Mouse (Mus musculus): ENCODE measurements at regions not wholly inside any gene's neighbourhood (a gene's known extent, or its start where the extent isn't known, plus 50 kb on each side); places are given as distances from the start of the nearest gene placed in this dataset.

- no peak for DNase-seq
Observed at GRCm38 (mm10) chr10:17431068-17431467, 291.9 kb upstream of the Cited2 start.

DNA sequence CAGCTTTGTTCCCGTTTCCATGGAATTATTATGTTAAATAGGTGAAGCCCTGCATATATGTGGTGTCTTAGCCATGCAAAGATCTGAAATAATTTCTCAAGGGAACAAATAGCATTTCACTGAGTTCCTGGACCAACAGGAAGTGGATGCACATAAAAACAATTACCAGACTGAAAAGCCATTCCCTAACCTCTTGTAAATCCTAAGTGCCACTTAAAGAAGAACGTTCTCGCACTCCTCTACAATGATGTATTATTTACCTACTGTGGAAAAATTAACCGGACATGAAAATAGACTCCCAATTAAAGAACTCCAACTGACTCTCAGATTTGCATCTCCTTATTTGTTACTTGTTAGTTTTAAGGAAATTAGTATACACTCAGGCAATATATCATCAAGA lies 288.9 kb upstream of the Cited2 start:
- no peak for DNase-seq

- peak; percentile 7 for DNase-seq
Observed at GRCm38 (mm10) chr10:17450240-17450639, 272.8 kb upstream of the Cited2 start.

GRCm38 (mm10) chr10:17470880-17471279 lies 252.1 kb upstream of the Cited2 start:
- DNase-seq, result no peak

DNA sequence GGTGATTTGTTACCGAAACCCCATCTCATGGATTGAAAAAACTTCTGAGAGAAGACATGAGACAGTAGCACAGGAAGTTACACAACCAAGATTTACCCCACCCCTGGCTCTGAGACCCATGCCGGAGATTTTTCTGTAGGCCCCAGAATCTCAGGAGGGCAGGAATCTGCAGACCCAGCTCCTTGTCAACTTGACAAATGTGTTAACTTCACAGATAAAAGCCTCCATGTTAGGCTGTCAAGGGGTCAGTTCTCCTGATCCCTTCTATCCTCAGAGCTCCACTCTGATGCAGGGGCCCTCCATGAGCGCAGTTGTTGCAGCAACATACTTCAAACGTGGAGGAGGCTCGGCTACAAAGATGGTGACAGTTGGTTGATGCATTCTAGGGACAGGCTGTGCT lies 250.5 kb upstream of the Cited2 start:
- DNase-seq, result no peak

- no peak for DNase-seq
Observed at GRCm38 (mm10) chr10:17475976-17476375, 247.0 kb upstream of the Cited2 start.

DNA sequence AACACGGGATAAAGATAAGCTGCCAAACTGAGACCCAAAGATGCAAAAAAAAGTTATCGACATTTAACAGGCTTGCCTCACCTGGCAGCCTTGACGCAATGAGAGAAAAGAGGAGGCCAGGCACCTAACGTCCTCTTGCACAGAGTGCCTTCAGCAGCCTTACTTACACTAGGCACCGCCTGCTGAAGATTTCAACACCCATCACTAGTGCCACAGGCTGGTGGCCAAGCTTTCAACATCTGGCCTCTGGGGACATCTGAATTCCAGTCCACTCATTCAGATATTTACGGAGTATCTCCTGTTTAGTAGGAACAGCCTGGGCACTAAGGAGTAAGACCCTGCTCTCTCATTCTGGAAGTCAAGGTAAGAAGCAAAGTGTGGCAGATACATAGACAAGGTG lies 246.3 kb upstream of the Cited2 start:
- no peak for DNase-seq

- no peak for DNase-seq
Observed at GRCm38 (mm10) chr10:17478761-17479632, 244.0 kb upstream of the Cited2 start.

DNA sequence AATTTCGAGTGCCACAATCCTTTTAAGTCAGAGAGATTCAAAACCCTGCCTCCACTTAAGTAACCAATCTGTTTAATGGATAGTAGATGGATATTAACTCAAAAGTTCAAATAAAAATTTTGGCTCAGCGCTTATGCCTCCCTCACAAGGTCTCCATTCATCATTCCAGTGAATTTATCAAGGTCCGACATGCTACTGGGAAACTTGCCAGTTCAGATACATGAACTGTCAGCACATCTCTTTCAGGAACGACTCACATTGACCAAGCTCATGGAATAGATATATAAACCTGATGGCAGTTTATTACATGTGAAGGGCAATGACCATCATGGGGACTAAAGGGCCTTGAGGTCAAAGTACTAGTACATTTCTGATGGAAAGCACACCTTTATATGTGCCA lies 240.3 kb upstream of the Cited2 start:
- DNase-seq, result no peak

DNA sequence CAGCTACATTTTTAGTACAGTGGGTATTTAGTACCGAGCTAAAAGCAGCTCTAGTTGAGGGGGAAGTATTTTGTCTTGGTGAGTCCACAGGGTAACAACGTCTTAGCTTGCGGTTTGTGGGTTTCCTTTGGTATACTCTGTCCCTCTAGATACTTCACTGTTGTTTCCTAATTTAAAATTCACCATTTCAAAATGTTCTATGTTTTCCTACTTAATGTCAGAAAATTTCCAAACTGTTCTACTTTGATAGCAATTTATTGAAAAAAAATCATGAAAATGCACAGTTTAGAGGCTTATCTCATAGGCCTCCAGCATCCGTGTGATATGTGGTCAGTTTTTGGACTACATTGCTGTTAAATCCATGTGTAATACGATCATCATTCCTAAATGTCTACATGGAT lies 238.0 kb upstream of the Cited2 start:
- no peak for DNase-seq

- no peak for DNase-seq
Observed at GRCm38 (mm10) chr10:17485515-17485914, 237.5 kb upstream of the Cited2 start.

GRCm38 (mm10) chr10:17486011-17486410 lies 237.0 kb upstream of the Cited2 start:
- no peak for DNase-seq

- no peak for DNase-seq
Observed at GRCm38 (mm10) chr10:17487460-17487859, 235.6 kb upstream of the Cited2 start.

GRCm38 (mm10) chr10:17491611-17492305 lies 231.3 kb upstream of the Cited2 start:
- DNase-seq, result no peak

GRCm38 (mm10) chr10:17493137-17493536 lies 229.9 kb upstream of the Cited2 start:
- DNase-seq, result no peak

DNA sequence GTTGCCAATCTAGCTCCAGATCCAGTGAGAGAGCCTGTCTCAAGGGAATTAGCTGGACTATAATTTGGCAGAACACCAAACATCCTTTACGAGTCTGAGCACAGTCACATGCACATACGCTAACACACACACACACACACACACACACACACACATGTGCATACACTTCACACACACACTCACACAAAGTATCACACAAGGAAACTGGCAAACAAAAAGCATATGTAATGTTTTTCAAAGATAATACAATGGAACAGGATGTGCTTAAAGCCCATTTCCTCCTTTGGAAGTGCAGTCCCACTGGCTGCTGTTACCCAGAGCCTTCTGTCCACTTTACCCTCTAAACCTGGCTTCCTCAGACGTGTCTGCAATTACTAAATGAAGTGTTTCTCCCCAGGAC lies 226.2 kb upstream of the Cited2 start:
- DNase-seq, result no peak

DNA sequence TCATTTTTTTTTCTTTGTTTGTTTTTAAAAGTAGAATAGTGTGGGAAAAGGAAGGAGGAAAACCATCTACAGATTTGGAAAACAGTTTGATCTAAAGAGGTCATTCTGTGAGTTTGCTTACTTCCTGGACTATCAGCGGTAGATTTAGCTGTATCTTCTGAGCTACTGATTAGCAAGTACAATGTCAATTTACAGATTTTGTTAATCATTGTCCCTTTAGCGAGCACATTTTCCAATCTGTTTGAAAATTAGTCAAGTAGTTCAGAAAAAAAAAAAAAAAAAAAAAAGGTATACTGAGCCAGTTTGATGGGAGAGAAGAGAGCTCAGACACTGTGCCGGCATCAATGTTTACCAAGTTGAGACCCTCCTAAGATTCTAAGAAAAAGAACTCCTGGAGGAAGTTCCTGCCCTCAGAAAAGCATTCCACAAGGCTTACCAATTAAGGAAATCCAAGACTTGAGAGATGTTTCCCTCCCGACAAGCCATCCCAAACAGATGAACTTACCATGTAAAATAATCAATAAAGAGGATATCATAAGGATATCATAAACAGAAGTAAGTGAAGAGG lies 212.3 kb upstream of the Cited2 start:
- DNase-seq, result no peak

GRCm38 (mm10) chr10:17511779-17512335 lies 211.2 kb upstream of the Cited2 start:
- DNase-seq, result no peak

DNA sequence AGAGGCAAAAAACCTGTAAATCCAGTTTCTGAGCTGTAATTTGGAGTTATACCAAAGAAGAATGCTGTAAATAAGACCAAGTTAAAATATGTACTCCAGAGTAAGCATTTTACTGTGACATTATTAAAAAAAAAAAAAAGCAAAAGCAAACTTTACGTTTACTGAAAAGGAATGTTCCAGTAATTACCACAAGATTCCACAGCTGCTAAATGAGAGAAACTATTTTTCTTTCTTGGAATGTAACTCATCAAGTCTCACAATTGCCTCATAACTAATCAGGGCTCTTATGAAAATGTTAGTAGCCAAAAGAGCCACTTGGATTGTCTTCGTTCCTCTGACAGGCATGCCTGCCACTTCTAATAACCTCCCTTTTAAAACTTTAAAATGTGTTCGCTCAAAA lies 210.5 kb upstream of the Cited2 start:
- DNase-seq, result no peak

DNA sequence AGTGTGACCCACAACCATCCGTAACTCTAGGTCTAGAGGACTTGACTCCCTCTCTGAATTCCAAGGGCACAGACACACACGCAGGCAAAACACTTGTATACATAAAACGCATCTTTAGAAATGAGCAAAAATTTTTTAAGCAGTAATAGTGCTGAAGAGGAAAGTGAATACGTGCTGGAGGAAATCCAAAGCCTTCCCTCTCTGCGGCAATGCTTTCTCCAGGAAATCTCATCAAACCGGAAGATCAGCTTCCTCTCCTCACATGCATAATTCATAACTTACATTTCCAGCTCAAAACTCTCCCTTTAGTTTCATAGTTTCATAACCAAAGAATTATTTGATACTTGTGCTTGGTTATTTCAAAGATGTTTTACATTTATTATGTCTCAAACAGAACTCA lies 209.3 kb upstream of the Cited2 start:
- DNase-seq, result no peak

DNA sequence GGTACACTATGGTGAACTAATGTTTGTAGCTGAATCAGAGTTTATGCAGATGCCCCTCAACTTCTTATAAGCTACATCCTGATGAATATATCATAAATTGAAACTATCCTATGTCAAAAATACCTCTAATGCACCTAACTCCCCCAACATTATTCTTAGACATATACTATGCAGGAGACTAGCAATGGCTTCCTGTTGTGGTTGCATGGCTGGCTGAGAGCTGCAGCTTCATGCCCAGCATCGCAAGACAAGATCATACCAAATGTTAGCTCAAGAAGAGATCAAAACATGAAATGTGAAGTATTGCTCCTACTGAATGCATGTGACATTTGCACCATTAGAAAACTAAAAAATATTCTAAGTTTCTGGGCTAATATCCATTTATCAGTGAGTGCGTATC lies 206.9 kb upstream of the Cited2 start:
- no peak for DNase-seq

GRCm38 (mm10) chr10:17518423-17519175 lies 204.4 kb upstream of the Cited2 start:
- no peak for DNase-seq

Measured in gastrocnemius, postnatal 10 days (tissue).